Mouse (Mus musculus) gastrocnemius, adult 18-20 months (tissue): ENCODE data around the gene Zfp600. TPM values are rescaled to one million over a fixed set of nuclear protein-coding genes. Genes with fewer than 3 reads are reported as not detected.
"Not testable (repeated sequence)": the region's sequence is repeated elsewhere in the genome, so short reads cannot be mapped to it uniquely, and the experiment has no call there.

Experiments
- DNase-seq: peaks from one replicate; pipeline ENCODE4 v3.0.0; 2021; ENCODE audit warnings: low spot score
- long read RNA-seq, 2 experiments: library from polyadenylated mRNA; stranded (forward); transcript quantifications; one replicate each; pipeline ENCODE4 v2.0.0; 2021
- total RNA-seq, 2 experiments: library from RNA; stranded (reverse); gene quantifications; 2 replicates each; pipeline ENCODE4 v1.2.3; 2021

Gene Zfp600
- not detected for total RNA-seq
- long read RNA-seq, experiment 1, result 0 reads
- long read RNA-seq, experiment 2, result 0 reads

- not testable (repeated sequence) for DNase-seq
These were observed at the start of gene Zfp600 for GRCm38 (mm10) chr4:146156524-146156923. Gene Zfp600, plus strand, starts transcription at chr4:146156824.

- not testable (repeated sequence) for DNase-seq
These were observed 6.3 kb downstream of the Zfp600 start for GRCm38 (mm10) chr4:146162893-146163292.

- not testable (repeated sequence) for DNase-seq
These were observed 10.7 kb downstream of the Zfp600 start for GRCm38 (mm10) chr4:146167202-146167832.

- DNase-seq, result not testable (repeated sequence)
These were observed 11.4 kb downstream of the Zfp600 start for GRCm38 (mm10) chr4:146167879-146168532.

- DNase-seq, result not testable (repeated sequence)
These were observed 12.1 kb downstream of the Zfp600 start for GRCm38 (mm10) chr4:146168730-146169215.

- peak; percentile 34 for DNase-seq
These were observed 17.0 kb downstream of the Zfp600 start for GRCm38 (mm10) chr4:146173378-146174226.

GRCm38 (mm10) chr4:146204357-146204756, 47.7 kb downstream of the Zfp600 start:
- DNase-seq, result not testable (repeated sequence)

- DNase-seq, result not testable (repeated sequence)
These were observed 82.9 kb downstream of the Zfp600 start for GRCm38 (mm10) chr4:146239252-146240244.

- DNase-seq, result peak; percentile 0
These were observed 85.5 kb downstream of the Zfp600 start for GRCm38 (mm10) chr4:146242119-146242518.

Other genes with a start within 250 kb of the Zfp600 start
- gene Zfp987, start 59.5 kb upstream of the Zfp600 start, total RNA-seq, result not detected